Mouse (Mus musculus) midbrain, embryonic 11.5 days (tissue): ENCODE results near the gene 1600014C10Rik. TPM values are rescaled to one million over a fixed set of nuclear protein-coding genes. Genes with fewer than 3 reads are reported as not detected.

Experiments
- ATAC-seq: fragments of 200-750 bp; cut with Nextera tagmentation; 2 replicates; pipeline ENCODE4 v1.8.0; 2017; ENCODE audit warnings: moderate TSS enrichment, moderate library complexity; ENCODE audit not compliant: low FRiP score
- DNase-seq: peaks from one replicate; pipeline ENCODE4 v3.0.0; 2015; ENCODE audit warnings: low spot score; ENCODE audit errors: missing footprints
- H3K27ac ChIP-seq: fragments of 300-500 bp; sonication (generic); 2 replicates; pipeline ENCODE4 v1.5.1; 2014; ENCODE audit warnings: low read depth, low read length
- H3K27me3 ChIP-seq: fragments of 300-500 bp; sonication (generic); 2 replicates; pipeline ENCODE4 v1.6.1; 2014; ENCODE audit warnings: mild to moderate bottlenecking, low read length, moderate library complexity, mixed read lengths; ENCODE audit not compliant: control insufficient read depth, insufficient read depth
- H3K36me3 ChIP-seq: fragments of 300-500 bp; sonication (generic); 2 replicates; pipeline ENCODE4 v1.6.1; 2014; ENCODE audit warnings: mild to moderate bottlenecking, low read length, moderate library complexity, mixed read lengths; ENCODE audit not compliant: control insufficient read depth, insufficient read depth
- H3K4me1 ChIP-seq: fragments of 300-500 bp; sonication (generic); 2 replicates; pipeline ENCODE4 v1.6.1; 2014; ENCODE audit warnings: low read length; ENCODE audit not compliant: control insufficient read depth, insufficient read depth
- H3K4me2 ChIP-seq: fragments of 300-500 bp; sonication (generic); 2 replicates; pipeline ENCODE4 v1.6.1; 2014; ENCODE audit warnings: mild to moderate bottlenecking, moderate library complexity
- H3K4me3 ChIP-seq: fragments of 300-500 bp; sonication (generic); 2 replicates; pipeline ENCODE4 v1.5.1; 2014; ENCODE audit warnings: low read depth, low read length
- H3K9ac ChIP-seq: fragments of 300-500 bp; sonication (generic); 2 replicates; pipeline ENCODE4 v1.6.1; 2014; ENCODE audit warnings: low read length
- H3K9me3 ChIP-seq: fragments of 300-500 bp; sonication (generic); 2 replicates; pipeline ENCODE4 v1.6.1; 2016; ENCODE audit warnings: low read length; ENCODE audit not compliant: control insufficient read depth
- WGBS: fragments of 180-500 bp; shearing (Covaris S2); extraction: QIAGEN DNeasy Blood & Tissue Kit; methylation state at CpG from one replicate; pipeline ENCODE4 v1.1.7; 2014; 5-methylcytosine and 5-hydroxymethylcytosine counted together
- polyA plus RNA-seq: library from polyadenylated mRNA; unstranded; fragments of >200 nt; fragmentation: Nextera tagmentation; extraction: Ambion mirVana; gene quantifications from 2 replicates; pipeline ENCODE4 v1.2.1, GENCODE M21; 2014

1600014C10Rik gene
- polyA plus RNA-seq, 1 experiment from 2014 or later = 17.2 TPM

DNA sequence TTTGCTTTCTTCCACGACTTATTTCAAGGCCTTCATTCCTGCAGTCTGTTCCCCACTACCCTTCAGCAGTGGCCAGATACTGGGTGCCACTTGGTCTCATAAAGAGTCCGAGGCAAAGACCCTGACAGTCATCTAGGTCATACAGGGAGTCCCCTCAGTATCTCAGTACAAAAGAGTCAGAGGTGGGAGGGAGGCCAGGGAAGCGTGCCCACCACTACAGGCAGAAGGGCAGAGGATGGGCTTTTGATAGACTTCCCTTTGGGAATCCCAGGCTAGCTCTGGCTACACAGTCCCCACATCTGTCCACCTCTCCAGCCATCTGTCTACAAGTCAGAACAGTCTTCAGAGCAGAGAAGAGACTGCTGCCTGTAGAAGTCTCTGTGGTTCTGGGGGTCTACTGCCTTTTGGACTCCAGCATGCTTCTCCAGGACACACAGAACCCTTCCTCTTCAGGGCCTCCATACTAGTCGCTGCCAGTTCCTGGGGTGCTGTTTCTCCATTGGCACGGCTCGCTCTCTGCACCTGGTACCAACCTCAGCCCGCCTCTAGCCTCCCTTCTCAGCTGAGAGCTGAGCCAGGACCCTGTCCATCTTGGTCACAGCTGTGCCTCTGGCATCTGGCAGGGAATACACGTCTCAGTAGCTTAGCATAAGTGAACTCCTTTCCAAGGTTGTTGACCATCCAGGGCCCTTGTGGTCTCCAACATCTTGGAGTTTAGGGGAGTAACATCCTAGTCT, 35.8 kb downstream of the 1600014C10Rik start:
- ATAC-seq = no peak
- Histone ChIP-seq H3K36me3 (no peaks in the 10 kb centered on the region), H3K9me3 (no peaks in the 10 kb centered on the region), H3K4me3 (no peak overlapping the region), H3K4me2 (no peak overlapping the region), H3K27ac (no peak overlapping the region), H3K27me3 (no peaks in the 10 kb centered on the region), H3K9ac (no peak overlapping the region), H3K4me1 (no peaks in the 10 kb centered on the region)
- WGBS = 79% methylated on average over 8 of the region's 8 CpGs
- no peak for DNase-seq

DNA sequence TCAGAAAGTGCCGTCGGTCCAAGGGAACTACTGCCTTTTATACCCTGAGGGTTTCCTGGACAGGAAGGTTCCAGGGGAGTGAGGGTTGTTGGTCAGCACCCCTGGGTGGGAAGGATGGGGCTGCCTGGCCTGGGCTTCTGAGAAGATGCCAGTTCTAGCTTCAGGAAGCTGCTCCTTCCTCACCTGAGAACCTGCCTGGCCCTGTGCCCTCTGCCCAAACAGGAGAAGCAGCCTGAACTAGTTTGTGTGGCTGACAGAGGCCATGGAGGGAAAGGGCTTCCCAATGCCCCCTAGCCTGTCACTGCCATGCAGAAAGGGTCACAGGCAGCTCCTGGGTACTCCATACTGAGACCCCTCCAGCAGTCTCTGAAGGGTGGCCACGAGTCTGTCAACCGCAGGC, 36.5 kb downstream of the 1600014C10Rik start:
- H3K4me2 ChIP-seq = no peak overlapping the region
- ATAC-seq = no peak
- H3K27ac ChIP-seq = no peak overlapping the region
- no peak overlapping the region for H3K9ac ChIP-seq
- no peaks in the 10 kb centered on the region for H3K27me3 ChIP-seq
- no peaks in the 10 kb centered on the region for H3K9me3 ChIP-seq
- H3K4me3 ChIP-seq = no peak overlapping the region
- WGBS = 93% methylated on average over 4 of the region's 4 CpGs
- H3K4me1 ChIP-seq = no peaks in the 10 kb centered on the region
- DNase-seq = no peak
- no peaks in the 10 kb centered on the region for H3K36me3 ChIP-seq

DNA sequence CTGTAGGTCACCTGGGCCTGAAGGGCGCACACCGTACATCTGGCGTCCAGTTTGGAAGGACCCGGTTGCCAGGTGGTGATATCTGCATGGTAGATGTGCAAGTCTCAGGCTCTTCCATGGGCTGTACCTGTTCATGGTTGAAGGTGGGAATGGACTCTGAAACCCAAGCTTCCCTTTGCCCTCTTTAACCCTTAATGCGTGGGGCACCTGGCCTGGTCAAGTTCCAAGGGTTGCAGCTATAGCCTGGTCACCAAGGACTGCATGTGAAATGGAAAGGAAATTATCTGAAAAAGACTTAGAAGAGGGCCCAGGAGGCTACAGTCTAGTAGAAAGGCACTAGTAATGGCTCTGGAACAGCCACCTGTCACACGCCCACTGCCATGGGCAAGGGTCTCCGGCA, 37.8 kb downstream of the 1600014C10Rik start:
- H3K9me3 ChIP-seq = no peaks in the 10 kb centered on the region
- WGBS = 93% methylated on average over 7 of the region's 7 CpGs
- no peaks in the 10 kb centered on the region for H3K4me1 ChIP-seq
- DNase-seq = no peak
- no peak overlapping the region for H3K4me3 ChIP-seq
- no peak for ATAC-seq
- H3K9ac ChIP-seq = no peak overlapping the region
- no peaks in the 10 kb centered on the region for H3K27me3 ChIP-seq
- H3K27ac ChIP-seq = no peak overlapping the region
- H3K4me2 ChIP-seq = no peak overlapping the region
- H3K36me3 ChIP-seq = no peaks in the 10 kb centered on the region

DNA sequence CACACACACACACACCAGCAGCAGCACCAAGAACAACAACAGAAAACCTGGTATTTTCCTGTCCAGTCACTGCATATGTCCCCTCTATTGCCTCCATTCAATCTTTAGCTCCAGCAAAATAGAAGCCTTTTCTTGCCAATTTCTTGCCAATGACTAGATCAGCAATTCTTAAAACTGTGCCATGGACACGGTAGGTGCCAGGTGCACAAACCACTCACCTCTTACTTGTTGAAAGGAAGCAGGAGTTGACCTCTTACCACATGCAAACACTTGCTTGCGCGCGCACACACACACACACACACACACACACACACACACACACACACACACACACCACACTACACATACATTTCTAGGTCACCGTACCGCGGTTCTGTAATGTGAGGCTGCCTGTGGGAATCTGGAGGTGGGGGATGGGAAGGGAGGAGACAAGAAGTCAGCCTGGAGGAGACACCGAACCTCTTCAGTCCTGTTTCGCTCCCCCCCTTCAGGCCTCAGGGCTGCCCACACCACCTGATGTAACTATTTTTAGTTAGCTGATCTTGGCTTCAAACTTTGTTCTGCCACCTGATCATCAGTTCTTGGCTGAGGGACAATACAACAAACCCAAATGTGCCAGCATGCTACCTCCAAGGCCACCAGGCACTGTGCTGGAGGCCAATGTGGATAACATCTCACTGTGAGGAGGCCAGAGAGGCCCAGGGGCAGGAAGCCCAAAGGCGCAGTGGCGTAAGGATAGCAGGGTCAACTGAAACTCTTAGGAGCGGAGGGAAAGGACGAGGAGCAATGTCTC, 41.8 kb downstream of the 1600014C10Rik start:
- ATAC-seq (no peak), DNase-seq (no peak)
- Histone ChIP-seq H3K27ac (no peak overlapping the region), H3K4me3 (no peak overlapping the region), H3K9me3 (no peaks in the 10 kb centered on the region), H3K4me1 (no peaks in the 10 kb centered on the region; the same call in 1 of the 2 replicates), H3K36me3 (no peaks in the 10 kb centered on the region), H3K27me3 (no peaks in the 10 kb centered on the region), H3K4me2 (no peak overlapping the region), H3K9ac (no peak overlapping the region)
- WGBS = 87% methylated on average over 13 of the region's 13 CpGs

DNA sequence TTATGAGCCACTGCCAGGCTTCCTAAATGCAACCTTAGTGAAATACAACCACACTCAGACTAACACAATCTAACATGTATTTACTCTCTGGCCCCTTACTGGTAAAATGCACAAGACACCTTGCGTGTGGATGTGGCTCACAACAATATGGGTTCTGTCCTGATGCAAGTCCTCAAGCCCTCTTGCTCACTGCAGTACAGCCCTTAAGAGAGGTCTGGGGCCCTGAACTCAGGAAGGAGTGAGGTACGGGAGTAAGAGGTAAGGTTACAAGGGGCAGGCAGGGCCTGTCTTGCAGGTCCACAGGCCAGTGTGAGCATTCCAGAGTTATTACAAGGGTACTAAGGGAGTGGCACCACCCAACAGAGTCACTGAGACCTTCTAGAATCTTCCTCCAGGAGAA, 43.2 kb downstream of the 1600014C10Rik start:
- H3K4me1 ChIP-seq = no peaks in the 10 kb centered on the region; the same call in 1 of the 2 replicates
- no peak overlapping the region; the same call in 1 of the 2 replicates for H3K4me2 ChIP-seq
- no peaks in the 10 kb centered on the region for H3K9me3 ChIP-seq
- peaks cover 4% of the 10 kb centered on the region for H3K27me3 ChIP-seq
- no peaks in the 10 kb centered on the region for H3K36me3 ChIP-seq
- 81% methylated on average over 2 of the region's 2 CpGs for WGBS
- DNase-seq (no peak), ATAC-seq (no peak)
- no peak overlapping the region for H3K4me3 ChIP-seq
- H3K9ac ChIP-seq = no peak overlapping the region
- H3K27ac ChIP-seq = no peak overlapping the region

DNA sequence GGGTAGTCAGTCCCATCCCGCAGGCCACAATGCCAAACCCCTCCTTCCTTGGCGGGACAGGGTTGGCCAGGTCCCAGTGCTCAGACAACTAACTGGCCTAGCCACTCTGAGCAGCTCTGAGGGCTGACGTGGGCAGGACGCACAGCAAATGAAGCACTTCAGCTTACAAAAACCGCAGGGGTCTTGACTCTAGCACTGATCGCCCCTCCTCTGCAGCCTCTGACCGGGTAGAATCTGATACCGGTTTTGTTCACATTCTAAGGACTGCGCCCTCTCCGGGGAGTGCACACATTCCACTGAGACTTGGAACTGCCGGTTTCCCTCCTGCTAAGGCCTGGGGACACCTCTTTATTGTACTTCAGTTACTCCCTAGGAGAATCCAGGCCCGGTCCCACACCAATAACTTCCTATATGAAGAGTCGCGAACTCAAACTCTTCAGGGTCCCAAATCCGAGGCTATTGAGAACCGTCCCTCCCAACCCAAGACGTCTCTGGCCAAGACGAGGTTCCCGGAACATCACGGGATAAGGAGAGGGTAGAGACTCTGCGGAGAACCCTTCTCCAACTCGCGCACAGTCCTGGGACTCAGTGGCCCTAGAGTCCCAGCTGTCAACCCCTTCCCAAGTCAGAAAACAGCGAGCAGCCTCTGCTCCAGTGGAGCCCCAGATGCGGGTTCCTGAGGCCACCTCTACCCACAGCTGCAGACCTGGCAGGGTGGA, 44.3 kb downstream of the 1600014C10Rik start:
- peak; percentile 76 for ATAC-seq

DNA sequence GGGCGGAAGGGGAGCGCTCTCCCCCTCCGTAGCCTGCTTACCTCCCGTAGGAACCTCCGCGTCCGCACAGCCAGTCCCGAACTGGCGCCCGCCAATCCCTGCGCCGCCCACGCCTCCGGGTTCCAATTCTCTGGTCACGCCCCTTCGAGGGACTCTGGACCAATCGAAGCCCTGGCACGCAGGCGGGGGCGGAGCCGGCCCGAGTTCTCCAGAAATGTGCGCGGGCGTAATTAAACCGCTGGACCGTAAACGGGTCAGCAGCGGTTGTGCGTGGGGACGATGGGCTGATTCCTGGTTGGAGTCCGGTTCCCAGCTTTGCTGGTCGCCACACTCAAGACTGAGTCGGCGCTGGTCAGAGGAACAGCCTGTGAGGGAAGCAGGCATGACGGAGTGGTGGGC, 44.9 kb downstream of the 1600014C10Rik start, which contains the start of gene Plekhf1:
Gene Plekhf1, minus strand, starts transcription at position 117 of the 399 bp plus-strand sequence.
- DNase-seq (peak; percentile 99), ATAC-seq (peak; percentile 95)
- Histone ChIP-seq H3K4me1 (no peaks in the 10 kb centered on the region; the same call in 1 of the 2 replicates), H3K4me2 (peak within 1 kb of the TSS; percentile 85), H3K9ac (peak within 1 kb of the TSS; percentile 58; the same call in 1 of the 2 replicates), H3K36me3 (no peaks in the 10 kb centered on the region), H3K27me3 (peaks cover 4% of the 10 kb centered on the region), H3K27ac (no peak within 1 kb of the TSS), H3K9me3 (no peaks in the 10 kb centered on the region), H3K4me3 (peak within 1 kb of the TSS; percentile 49)
- under 1% methylated on average over 36 of the region's 36 CpGs for WGBS

More for the DNA sequence above, 44.3 kb downstream of the 1600014C10Rik start:
- H3K9me3 ChIP-seq = no peaks in the 10 kb centered on the region
- peak overlapping the region; percentile 58; the same call in 1 of the 2 replicates for H3K9ac ChIP-seq
- H3K27ac ChIP-seq = no peak overlapping the region
- H3K27me3 ChIP-seq = peaks cover 4% of the 10 kb centered on the region
- H3K4me3 ChIP-seq = peak overlapping the region; percentile 49
- no peaks in the 10 kb centered on the region for H3K36me3 ChIP-seq
- H3K4me2 ChIP-seq = peak overlapping the region; percentile 85
- WGBS = 1% methylated on average over 25 of the region's 25 CpGs
- DNase-seq = peak; percentile 97
- no peaks in the 10 kb centered on the region; the same call in 1 of the 2 replicates for H3K4me1 ChIP-seq

DNA sequence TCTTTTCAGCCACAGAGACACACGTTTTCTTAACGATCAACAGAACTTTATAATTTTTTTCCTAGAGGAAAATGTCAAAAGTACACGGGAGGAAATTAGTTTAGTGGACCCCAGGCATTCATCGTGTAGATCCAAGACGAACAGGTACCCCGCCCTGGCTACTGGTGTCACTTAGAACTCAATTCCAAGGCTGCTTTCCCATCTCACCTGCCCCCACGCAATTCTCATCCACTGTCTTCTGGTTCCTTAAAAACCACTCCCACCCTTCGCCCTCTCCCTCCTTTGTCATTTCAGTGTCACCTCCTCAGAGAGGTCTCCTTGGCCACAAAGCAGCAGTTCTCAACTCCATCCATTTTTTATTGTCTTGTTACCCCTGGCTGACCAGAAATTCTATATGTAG, 45.3 kb downstream of the 1600014C10Rik start:
- Histone ChIP-seq H3K27me3 (peaks cover 4% of the 10 kb centered on the region), H3K4me2 (peak overlapping the region; percentile 85), H3K9me3 (no peaks in the 10 kb centered on the region), H3K36me3 (no peaks in the 10 kb centered on the region), H3K4me1 (no peaks in the 10 kb centered on the region; the same call in 1 of the 2 replicates), H3K4me3 (peak overlapping the region; percentile 49), H3K9ac (peak overlapping the region; percentile 58; the same call in 1 of the 2 replicates), H3K27ac (no peak overlapping the region)
- DNase-seq (no peak), ATAC-seq (peak; percentile 7; the same call in 1 of the 2 replicates)
- 24% methylated on average over 8 of the region's 8 CpGs for WGBS
